Mouse (Mus musculus) induced T-regulatory cell, adult 2 months (primary cell): ENCODE data around the gene Sys1.
A peak's percentile ranks its signal among the peaks of the same experiment; 100 is the strongest.

Source experiments
- DNase-seq: peaks from one replicate; pipeline ENCODE4 v3.0.0-alpha.2; 2012; ENCODE audit warnings: low read depth

Gene Sys1

DNA sequence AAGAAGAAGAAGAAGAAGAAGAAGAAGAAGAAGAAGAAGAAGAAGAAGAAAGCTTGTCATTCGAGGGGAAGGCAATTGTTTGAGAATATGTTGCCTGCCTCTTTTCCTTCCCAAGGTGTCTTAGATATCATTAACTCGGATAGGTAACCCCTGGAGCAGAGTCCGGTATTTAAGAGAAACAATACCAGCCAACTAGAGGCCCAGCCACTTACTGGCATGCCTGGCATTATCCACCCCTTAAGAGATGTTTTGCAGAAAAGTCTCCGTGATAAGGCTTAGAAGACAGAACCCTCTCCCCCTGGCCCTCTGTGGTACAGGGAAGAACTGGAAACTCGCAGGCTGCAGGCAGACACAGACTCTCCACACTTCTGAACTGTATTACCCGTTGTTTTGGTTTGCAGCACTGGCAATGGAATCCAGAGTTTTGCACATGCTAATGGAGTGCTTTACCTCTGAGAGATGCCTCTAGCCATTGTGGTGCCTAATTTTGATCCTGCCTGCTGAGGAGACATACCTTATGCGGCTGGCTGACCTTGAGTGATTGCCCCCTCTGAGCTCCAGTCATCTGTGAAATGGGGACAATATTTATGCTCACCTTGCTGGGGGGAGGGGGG is 2.8 kb upstream of the Sys1 start:
- no peak for DNase-seq

DNA sequence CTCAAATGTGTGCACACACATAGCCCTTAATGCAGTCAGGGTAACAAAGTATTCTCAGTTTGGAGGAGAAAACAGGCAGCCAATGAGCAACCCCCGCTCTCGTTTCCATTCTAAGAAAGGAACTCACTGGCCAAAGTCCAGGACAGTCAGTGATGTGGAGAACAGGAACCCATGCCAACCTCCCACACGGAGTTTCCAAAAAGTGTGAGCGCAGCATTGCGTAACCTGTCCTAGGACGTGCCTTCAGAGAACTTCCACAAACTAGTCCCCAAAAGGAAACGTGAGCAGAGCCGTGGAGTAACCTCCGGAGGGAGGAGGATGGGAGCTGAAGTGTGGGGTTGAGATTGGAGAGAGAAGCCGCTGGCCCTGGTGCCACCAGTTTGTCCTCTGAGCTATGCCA is 1.9 kb upstream of the Sys1 start:
- DNase-seq, result no peak

DNA sequence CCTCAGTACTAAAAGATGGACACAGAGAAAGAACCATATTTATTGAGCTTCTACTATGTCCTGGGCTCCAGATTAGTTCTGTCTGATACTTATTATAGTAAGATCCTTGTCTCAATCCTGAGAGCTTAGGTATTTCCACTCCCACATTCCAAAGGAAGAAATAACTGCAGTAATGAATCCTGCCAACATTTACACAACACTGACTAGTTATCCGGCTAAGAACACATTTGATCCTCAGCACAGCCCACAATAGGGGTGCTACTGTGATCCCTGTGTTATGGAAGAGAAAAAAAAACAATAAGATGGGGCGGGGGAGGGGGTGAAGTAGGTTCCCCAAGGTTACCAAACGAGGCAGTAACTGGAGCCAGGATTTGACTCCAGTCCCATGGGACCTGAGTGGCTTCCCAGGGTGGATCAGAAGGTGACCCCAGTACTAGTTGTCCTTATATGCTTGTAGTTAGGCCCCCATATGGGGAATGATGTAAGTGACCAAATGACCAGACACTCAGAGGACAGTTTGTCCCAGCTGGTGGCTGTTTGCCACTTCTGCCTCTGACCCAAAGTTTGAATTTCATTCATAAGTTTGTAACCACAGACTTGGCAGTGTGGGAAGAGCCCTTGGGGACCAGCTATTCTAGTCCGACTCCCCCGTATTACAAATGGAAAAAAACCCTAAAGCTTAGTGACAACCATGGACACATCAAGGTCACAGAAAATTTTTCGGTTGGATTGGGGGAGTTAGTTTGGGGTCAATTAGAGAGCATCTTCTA is 1.2 kb upstream of the Sys1 start:
- no peak for DNase-seq

DNA sequence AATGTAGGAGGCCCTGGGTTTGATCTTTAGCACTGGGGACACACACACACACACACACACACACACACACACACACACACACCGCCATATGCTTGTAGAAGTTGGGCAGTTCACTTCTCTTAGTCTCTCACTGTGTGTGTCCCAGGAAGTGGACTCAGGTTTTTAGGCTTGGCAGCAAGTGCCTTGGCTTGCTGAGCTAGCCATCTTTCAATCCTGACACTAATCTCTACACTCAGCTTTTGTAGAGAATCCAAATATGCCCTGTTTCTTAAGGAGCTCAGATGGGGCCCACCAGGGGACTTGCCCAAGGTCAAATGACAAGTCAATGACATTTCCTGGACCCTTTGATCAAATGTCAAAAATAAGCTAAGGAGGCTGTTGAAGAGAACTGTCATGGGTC is 351 bp upstream of the Sys1 start:
- no peak for DNase-seq

GRCm38 (mm10) chr2:164457942-164458341 is 1.2 kb downstream of the Sys1 start:
- DNase-seq, result peak; percentile 35

DNA sequence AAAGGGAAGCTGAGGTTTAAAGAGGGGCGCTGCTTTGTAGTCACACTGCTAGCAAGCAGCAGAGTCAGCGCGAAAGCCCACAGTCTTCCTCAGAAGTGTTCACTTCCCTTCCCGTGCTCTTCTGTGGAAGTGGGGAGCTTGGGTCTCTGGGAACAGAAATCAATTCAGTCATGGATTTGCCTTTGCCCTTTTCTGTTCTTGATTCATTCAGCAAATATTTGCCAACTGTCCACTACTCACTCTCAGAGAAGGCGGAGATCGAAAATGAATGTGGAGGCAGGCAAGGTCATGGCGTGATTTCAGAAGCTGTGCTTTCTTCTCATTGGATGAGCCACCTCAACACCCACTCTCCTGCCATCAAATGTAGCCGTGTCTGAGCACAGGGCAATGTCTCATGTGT is 1.8 kb downstream of the Sys1 start:
- DNase-seq, result no peak

GRCm38 (mm10) chr2:164460745-164461551 is 4.2 kb downstream of the Sys1 start, which contains the start of gene Gm20458:
Gene Gm20458, plus strand, starts transcription at chr2:164460967.
- DNase-seq, result peak; percentile 98

GRCm38 (mm10) chr2:164465161-164465560 is 8.4 kb downstream of the Sys1 start:
- DNase-seq, result no peak

- DNase-seq, result no peak
Observed at GRCm38 (mm10) chr2:164466787-164467186, 10.0 kb downstream of the Sys1 start.

DNA sequence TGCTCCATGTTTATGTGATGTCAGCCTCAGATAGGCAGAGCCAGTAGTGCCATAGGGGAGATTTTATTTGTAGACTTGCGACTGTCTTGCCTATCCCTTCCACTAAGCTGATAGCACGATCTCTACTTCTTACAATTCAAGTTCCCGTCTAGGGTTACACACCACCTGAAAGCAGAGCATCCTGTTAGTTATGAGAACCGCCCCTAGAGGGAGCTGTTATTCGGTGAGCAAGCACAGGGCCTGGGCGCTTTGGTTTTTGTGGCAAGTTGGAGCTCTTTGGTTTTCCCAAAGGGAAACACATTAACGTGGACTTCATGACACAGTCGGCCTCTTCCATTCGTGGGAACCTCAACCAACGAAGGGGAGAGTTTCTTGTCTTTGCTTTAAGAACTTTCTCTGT is 13.5 kb downstream of the Sys1 start:
- DNase-seq, result peak; percentile 84

GRCm38 (mm10) chr2:164473624-164474023 is 16.9 kb downstream of the Sys1 start, which contains the start of gene Trp53tg5:
Gene Trp53tg5, minus strand, starts transcription at chr2:164473724.
- no peak for DNase-seq

DNA sequence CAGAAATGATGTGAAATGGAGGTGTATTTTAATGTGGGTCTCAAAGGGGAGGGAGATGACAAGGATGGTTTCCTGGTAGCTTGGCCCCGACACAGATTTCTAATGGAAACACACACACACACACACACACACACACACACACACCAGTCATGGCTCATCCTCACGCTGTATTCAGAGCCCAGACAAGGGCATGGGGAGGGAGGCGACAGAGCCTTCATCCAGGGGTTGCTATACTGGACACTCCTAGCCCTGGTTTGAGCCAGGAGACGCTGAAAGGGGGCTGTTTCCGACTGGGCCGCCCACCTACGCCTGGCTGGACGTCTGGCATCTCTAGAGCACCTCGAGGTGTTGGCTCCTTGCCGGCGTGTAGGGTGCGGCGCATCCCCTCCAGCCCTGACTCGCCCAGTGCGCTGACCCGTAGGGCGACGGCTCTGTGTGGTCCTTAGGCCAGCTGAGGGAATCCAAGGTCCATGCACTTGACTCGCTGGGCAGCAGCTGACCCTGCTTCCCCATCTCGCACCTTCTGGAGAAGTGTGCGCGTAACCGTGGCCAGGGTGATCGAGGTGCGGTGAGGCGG is 29.0 kb downstream of the Sys1 start, which contains the start of gene Dbndd2:
TSS of gene Dbndd2 (plus strand) at position 426 of the 577 bp plus-strand sequence.
- no peak for DNase-seq

DNA sequence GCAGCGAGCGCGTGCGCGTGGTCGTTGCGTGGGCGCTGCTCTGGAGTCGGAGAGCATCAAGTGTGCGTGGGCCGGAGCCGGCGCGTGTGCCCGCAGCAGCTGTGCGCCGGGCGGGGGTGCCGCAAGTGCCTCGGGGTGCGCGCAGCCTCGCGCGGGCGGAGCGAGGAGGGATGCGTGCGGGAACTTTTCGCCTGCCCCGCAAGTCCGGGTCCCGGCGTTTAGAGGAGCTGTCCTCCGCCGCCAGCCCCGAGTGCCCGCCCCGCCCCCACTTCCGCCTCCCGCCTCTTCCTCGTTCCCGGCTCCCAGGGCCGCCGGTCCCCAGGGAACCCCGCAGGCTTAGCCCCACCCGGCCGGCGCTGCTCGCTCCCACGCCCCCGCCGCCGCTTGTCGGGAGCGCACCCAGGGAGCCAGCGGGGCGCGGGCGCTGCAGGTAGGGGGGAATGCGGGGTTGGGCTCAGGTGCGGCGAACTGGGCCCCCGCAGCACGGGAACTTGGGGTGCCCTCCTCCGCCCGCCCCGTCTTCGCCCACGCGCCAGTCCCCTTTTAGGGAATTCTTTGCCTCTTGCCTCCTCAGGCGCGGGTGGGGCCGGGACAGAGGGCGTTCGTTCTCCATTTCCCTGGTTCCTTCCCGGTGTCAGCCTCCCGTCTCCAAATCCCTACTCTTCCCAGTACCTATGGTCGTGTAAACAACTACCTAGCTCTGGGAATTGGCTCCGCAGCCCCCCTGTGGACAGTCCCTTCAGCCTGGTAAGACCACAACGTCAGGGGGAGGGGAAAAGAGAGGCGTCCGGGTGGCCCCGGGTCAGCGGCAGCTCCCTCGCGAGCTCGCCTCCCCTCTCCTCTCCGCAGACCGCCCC is 29.7 kb downstream of the Sys1 start:
- peak; percentile 55 for DNase-seq

DNA sequence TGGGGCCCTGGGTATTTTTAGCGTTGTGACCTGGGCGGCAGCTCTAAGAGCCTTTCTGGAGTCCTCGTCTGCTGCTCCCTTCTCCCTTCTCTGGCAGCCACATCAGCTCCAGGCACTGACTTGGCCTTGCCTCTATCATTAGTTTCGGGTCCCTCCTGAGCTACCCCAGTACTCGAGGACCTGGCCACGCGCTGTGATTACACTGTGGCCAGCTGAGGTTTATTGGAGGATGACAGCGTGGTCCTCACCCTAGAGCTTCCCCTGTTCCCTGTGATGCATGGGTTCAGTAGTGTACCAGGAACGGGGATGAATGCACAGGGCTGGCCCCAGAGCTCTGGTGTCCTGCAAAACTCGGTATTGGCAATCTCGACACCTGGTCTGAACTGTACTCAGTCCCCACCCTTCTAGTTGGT is 30.4 kb downstream of the Sys1 start:
- peak; percentile 16 for DNase-seq

GRCm38 (mm10) chr2:164487812-164488211 is 31.0 kb downstream of the Sys1 start:
- no peak for DNase-seq

- no peak for DNase-seq
Observed at GRCm38 (mm10) chr2:164494126-164494525, 37.4 kb downstream of the Sys1 start.

- DNase-seq, result peak; percentile 25
Observed at GRCm38 (mm10) chr2:164496331-164496730, 39.6 kb downstream of the Sys1 start.

- DNase-seq, result peak; percentile 92
Observed at GRCm38 (mm10) chr2:164496847-164497690, 40.3 kb downstream of the Sys1 start, which contains the start of gene Pigt. Gene Pigt, plus strand, starts transcription at chr2:164497520.

GRCm38 (mm10) chr2:164497691-164498268 is 41.0 kb downstream of the Sys1 start:
- DNase-seq, result no peak

DNA sequence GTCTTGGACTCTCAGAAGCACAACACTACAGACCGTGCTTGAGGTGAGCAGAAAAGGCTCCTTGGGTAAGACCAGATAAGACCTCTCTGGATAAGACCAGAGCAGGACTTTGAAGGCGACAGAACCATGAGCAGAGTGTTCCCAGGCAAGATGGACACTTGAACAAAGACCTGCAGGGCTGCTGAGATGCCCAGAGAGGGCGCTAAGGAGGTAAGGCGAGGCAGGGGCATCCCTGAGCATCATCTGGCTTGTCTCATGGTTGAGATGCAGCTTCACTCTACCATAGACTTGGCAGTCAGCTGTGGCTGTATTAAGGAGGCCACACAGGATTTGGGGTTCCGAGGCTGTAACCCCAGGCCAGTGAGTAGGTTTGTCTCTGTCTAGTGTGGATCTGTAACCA is 42.6 kb downstream of the Sys1 start:
- no peak for DNase-seq
